Mouse (Mus musculus) lung, embryonic 14.5 days (tissue): Measurements from ENCODE around the gene Snx30. TPM values are rescaled to one million over a fixed set of nuclear protein-coding genes. Genes with fewer than 3 reads are reported as not detected.
A peak's percentile ranks its signal among the peaks of the same experiment; 100 is the strongest.

Experiments
- ATAC-seq: fragments of 200-750 bp; cut with Nextera tagmentation; 2 replicates; pipeline ENCODE4 v1.8.0; 2017; ENCODE audit warnings: mild to moderate bottlenecking, moderate TSS enrichment, moderate library complexity; ENCODE audit not compliant: insufficient read depth
- DNase-seq: peaks from one replicate; pipeline ENCODE4 v3.0.0-alpha.2; 2015
- H3K27ac ChIP-seq: fragments of 300-500 bp; sonication (generic); 2 replicates; pipeline ENCODE4 v1.5.1; 2014; ENCODE audit warnings: low read depth, mild to moderate bottlenecking, moderate library complexity
- H3K27me3 ChIP-seq: fragments of 300-500 bp; sonication (generic); 2 replicates; pipeline ENCODE4 v1.6.1; 2014; ENCODE audit warnings: low read length, control low read depth; ENCODE audit not compliant: insufficient read depth
- H3K36me3 ChIP-seq: fragments of 300-500 bp; sonication (generic); 2 replicates; pipeline ENCODE4 v1.6.1; 2014; ENCODE audit warnings: control low read depth; ENCODE audit not compliant: insufficient read depth
- H3K4me1 ChIP-seq: fragments of 300-500 bp; sonication (generic); 2 replicates; pipeline ENCODE4 v1.6.1; 2014; ENCODE audit warnings: antibody characterized with exemption, control low read depth; ENCODE audit not compliant: insufficient read depth
- H3K4me2 ChIP-seq: fragments of 300-500 bp; sonication (generic); 2 replicates; pipeline ENCODE4 v1.6.1; 2014; ENCODE audit warnings: mild to moderate bottlenecking
- H3K4me3 ChIP-seq: fragments of 300-500 bp; sonication (generic); 2 replicates; pipeline ENCODE4 v1.5.1; 2014; ENCODE audit warnings: low read depth, low read length
- H3K9ac ChIP-seq: fragments of 300-500 bp; sonication (generic); 2 replicates; pipeline ENCODE4 v1.6.1; 2014
- H3K9me3 ChIP-seq: fragments of 300-500 bp; sonication (generic); 2 replicates; pipeline ENCODE4 v1.6.1; 2016; ENCODE audit warnings: low read depth, low read length, control low read depth
- CTCF ChIP-seq: IDR thresholded peaks from 2 replicates; pipeline ENCODE4 v1.5.1; 2016; ENCODE audit warnings: antibody characterized with exemption, low read depth
- WGBS: fragments of 180-500 bp; shearing (Covaris S2); extraction: QIAGEN DNeasy Blood & Tissue Kit; methylation state at CpG from one replicate; pipeline ENCODE4 v1.1.7; 2014; 5-methylcytosine and 5-hydroxymethylcytosine counted together
- polyA plus RNA-seq: library from polyadenylated mRNA; unstranded; fragments of >200 nt; fragmentation: Nextera tagmentation; extraction: Ambion mirVana; gene quantifications from 2 replicates; pipeline ENCODE4 v1.2.1, GENCODE M21; 2014

The Snx30 gene
- polyA plus RNA-seq, 1 experiment from 2014 or later = 10.6 TPM

DNA sequence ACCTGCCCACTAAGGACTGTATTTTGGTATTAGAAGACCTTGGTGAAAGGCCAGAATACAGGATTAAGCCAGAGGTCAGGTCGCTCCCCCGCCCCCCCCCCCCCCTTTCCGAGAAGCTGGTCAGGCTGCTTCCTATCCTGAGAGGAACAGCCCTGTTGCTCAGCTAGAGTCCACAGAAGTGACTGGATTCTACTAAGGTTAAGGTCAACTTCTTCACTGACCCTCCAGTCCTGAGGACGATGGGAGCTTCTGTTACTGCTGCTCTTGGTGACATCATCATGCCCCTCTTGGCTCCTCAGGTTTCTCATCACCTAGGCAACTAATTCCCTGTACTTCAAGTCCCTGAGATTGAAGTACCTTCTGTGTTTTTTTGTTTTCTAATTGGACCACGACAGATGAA lies 10.4 kb downstream of the Snx30 start:
- Histone ChIP-seq H3K4me1 (peaks cover 9% of the 10 kb centered on the region; the same call in 1 of the 2 replicates), H3K9ac (no peak overlapping the region), H3K4me3 (no peak overlapping the region), H3K27me3 (no peaks in the 10 kb centered on the region), H3K36me3 (no peaks in the 10 kb centered on the region), H3K9me3 (no peaks in the 10 kb centered on the region), H3K27ac (no peak overlapping the region), H3K4me2 (no peak overlapping the region)
- no peak for DNase-seq
- TF ChIP-seq CTCF = no peak
- no peak for ATAC-seq
- WGBS = 38% methylated on average over 5 of the region's 5 CpGs

DNA sequence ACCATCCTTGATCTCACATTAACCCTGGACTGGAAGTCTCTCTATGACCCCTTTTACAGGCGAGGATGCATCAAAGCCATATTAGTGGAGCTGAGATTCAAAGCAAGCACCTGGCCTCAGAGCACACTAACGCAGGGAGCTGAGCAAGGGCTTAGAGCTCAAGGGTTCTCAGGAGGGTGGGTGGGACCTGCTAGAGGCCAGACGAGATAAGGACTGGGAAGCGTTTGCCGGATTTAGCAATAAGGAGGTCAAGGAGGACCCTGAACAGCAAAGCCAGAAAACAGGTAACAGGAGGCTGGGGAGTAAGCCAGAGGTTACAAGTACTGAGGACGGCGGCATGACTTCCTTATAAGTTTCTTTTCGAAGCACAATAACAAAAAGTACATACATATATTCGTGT lies 10.8 kb downstream of the Snx30 start:
- ATAC-seq = no peak
- H3K27me3 ChIP-seq = no peaks in the 10 kb centered on the region
- H3K9me3 ChIP-seq = no peaks in the 10 kb centered on the region
- H3K4me2 ChIP-seq = no peak overlapping the region
- 44% methylated on average over 9 of the region's 9 CpGs for WGBS
- no peak overlapping the region for H3K4me3 ChIP-seq
- peaks cover 9% of the 10 kb centered on the region; the same call in 1 of the 2 replicates for H3K4me1 ChIP-seq
- no peak overlapping the region for H3K27ac ChIP-seq
- no peaks in the 10 kb centered on the region for H3K36me3 ChIP-seq
- TF ChIP-seq CTCF = no peak
- no peak overlapping the region for H3K9ac ChIP-seq
- no peak for DNase-seq

DNA sequence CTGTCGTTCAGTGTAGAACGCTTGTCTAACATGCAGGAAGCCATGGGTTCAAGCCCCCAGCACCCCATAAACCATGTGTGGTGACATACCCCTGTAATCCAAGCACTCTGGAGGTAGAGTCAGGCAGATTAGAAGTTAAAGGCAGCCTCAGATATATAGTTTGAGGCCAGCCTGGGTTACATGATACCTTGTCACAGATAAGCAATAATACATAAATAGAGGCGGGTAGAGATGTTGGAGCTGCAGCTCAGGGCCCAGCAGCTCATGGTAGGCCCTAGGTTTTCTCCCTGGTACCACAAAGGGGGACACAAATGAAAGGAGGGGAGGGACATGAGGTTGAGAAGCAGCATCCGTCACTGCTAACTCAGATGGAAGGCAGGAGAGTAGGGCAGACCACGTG lies 12.2 kb downstream of the Snx30 start:
- Histone ChIP-seq H3K4me1 (peaks cover 9% of the 10 kb centered on the region; the same call in 1 of the 2 replicates), H3K4me2 (no peak overlapping the region), H3K4me3 (no peak overlapping the region), H3K9me3 (no peaks in the 10 kb centered on the region), H3K9ac (no peak overlapping the region), H3K36me3 (no peaks in the 10 kb centered on the region), H3K27me3 (no peaks in the 10 kb centered on the region), H3K27ac (no peak overlapping the region)
- WGBS = 56% methylated on average over 5 of the region's 5 CpGs
- ATAC-seq = no peak
- TF ChIP-seq CTCF = no peak
- no peak for DNase-seq

DNA sequence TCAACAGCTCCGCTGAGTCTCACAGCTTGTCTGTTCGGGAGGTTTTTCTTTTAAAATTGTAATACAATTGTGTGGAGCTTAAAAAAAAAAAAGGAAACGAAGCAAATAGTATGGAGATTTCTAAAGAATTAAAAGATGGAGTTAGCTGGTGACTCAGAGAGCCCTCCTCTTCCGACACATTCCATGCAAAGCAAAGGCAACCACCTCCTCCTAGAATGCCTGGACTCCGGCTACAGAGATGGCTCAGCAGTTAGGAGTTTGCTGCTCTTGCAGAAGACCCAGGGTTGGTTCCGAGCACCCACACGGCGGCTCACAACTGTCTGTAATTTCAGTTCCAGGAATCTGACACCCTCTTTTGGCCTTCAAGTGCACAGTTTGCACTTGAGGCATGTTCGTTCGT lies 12.9 kb downstream of the Snx30 start:
- H3K27ac ChIP-seq = peak overlapping the region; percentile 25; the same call in 1 of the 2 replicates
- no peaks in the 10 kb centered on the region for H3K9me3 ChIP-seq
- no peak overlapping the region for H3K4me2 ChIP-seq
- WGBS = 74% methylated on average over 10 of the region's 10 CpGs
- no peak overlapping the region for H3K4me3 ChIP-seq
- DNase-seq = no peak
- ATAC-seq = no peak
- no peak overlapping the region for H3K9ac ChIP-seq
- no peaks in the 10 kb centered on the region for H3K36me3 ChIP-seq
- H3K27me3 ChIP-seq = no peaks in the 10 kb centered on the region
- H3K4me1 ChIP-seq = peaks cover 9% of the 10 kb centered on the region; the same call in 1 of the 2 replicates
- no peak for TF ChIP-seq CTCF

DNA sequence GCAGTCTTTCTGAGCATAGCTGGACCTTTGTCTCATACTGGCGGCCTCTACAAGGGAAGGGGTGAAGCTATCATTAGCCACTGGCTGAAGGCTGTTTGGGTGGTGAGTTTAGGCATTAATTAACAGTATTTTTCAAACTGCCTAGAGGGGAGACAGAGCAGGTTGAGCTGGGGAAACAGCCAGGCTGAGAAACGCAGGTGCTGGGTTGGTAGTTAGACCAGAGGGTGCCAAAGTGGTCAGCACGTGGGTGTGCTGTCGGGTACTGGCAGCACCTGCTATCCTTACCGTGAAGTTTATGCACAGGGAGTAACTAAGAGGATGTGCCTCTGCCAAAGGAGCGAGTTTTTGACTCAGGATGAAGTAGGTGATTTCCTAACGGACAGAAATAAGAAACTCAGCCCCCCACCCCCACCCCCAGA lies 13.4 kb downstream of the Snx30 start:
- ATAC-seq (peak; percentile 19; the same call in 1 of the 2 replicates), DNase-seq (no peak)
- Histone ChIP-seq H3K4me3 (no peak overlapping the region), H3K36me3 (no peaks in the 10 kb centered on the region), H3K4me2 (no peak overlapping the region), H3K27me3 (no peaks in the 10 kb centered on the region), H3K9me3 (no peaks in the 10 kb centered on the region), H3K9ac (no peak overlapping the region), H3K27ac (peak overlapping the region; percentile 25; the same call in 1 of the 2 replicates), H3K4me1 (peaks cover 9% of the 10 kb centered on the region; the same call in 1 of the 2 replicates)
- WGBS = 41% methylated on average over 7 of the region's 7 CpGs
- no peak for TF ChIP-seq CTCF

DNA sequence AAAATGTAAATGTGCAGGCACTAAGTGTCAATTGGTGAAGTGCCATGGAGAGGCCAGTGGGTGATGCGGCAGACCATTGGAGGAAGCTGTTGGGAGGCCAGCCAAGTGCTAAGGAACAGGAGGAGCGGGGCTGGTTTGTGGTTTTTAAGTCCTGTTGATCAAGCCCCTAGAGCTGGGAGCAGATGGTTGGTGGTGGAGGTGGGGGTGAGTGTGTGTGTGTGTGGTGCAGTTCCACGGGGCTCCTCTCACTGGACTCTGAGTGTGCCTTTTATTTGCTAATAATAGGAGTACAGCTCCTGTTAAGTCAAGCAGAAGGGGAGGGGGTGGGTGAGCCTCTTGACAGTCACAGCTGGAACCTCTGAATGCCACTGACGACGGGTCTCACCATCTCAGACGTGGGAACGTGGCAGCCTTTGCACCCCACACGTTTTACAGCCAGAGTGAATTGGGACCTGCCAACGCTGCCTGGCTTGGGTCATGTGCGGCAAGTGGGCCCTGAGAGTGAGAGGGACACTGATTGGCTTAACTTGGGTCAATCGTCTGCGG lies 13.9 kb downstream of the Snx30 start:
- DNase-seq = peak; percentile 73
- no peaks in the 10 kb centered on the region for H3K36me3 ChIP-seq
- peaks cover 9% of the 10 kb centered on the region; the same call in 1 of the 2 replicates for H3K4me1 ChIP-seq
- H3K27ac ChIP-seq = peak overlapping the region; percentile 25
- H3K4me2 ChIP-seq = no peak overlapping the region
- no peaks in the 10 kb centered on the region for H3K27me3 ChIP-seq
- 32% methylated on average over 12 of the region's 12 CpGs for WGBS
- H3K9me3 ChIP-seq = no peaks in the 10 kb centered on the region
- peak; percentile 69 for ATAC-seq
- H3K4me3 ChIP-seq = no peak overlapping the region
- 0 out of 2 replicates have a peak, but pooled peaks have one; percentile 2 for TF ChIP-seq CTCF
- no peak overlapping the region for H3K9ac ChIP-seq

DNA sequence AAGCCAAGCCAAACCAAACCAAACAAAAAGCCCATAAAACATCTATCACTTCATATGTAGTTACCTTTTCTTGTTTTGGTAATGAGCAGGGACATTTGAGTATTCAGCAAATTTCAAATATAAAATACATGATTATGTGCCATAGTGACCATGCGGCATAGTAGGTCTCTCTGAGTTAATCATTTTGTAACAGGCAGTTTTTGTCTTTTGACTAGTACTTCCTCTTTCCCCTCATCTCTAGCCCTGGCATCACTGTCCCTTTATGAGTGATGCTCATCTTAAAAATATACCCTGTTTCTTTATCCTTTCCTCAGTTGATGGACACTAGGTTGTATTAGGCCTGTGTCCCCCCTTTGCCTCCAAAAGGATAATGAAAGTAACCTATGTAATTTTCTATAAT lies 15.9 kb downstream of the Snx30 start:
- no peak for TF ChIP-seq CTCF
- DNase-seq = no peak
- H3K9ac ChIP-seq = no peak overlapping the region
- 94% methylated on average over 1 of the region's 1 CpGs for WGBS
- no peaks in the 10 kb centered on the region for H3K36me3 ChIP-seq
- no peaks in the 10 kb centered on the region for H3K27me3 ChIP-seq
- H3K27ac ChIP-seq = no peak overlapping the region
- H3K9me3 ChIP-seq = no peaks in the 10 kb centered on the region
- H3K4me2 ChIP-seq = no peak overlapping the region
- no peak for ATAC-seq
- no peak overlapping the region for H3K4me3 ChIP-seq
- peaks cover 6% of the 10 kb centered on the region; the same call in 1 of the 2 replicates for H3K4me1 ChIP-seq
